Mouse (Mus musculus) thymus, adult 2 months (tissue): ENCODE measurements around the gene Rdh7.

Experiments used
- CTCF ChIP-seq: fragments of 200-500 bp; IDR thresholded peaks from 2 replicates; pipeline ENCODE4 v1.5.1; 2012; ENCODE audit warnings: mild to moderate bottlenecking, control low read depth, low read length, moderate library complexity, borderline replicate concordance; ENCODE audit not compliant: control insufficient read depth, poor library complexity, insufficient read depth; ENCODE audit errors: extremely low read depth
- POLR2A ChIP-seq: fragments of 200-500 bp; IDR thresholded peaks from 2 replicates; pipeline ENCODE4 v1.6.1; 2012; ENCODE audit warnings: mild to moderate bottlenecking, low read length, control low read depth, moderate library complexity; ENCODE audit not compliant: control insufficient read depth, poor library complexity, insufficient read depth; ENCODE audit errors: extremely low read depth

GRCm38 (mm10) chr10:127896705-127897104, 8.1 kb upstream of the Rdh7 start:
- TF ChIP-seq CTCF: no peak
- no peak for TF ChIP-seq POLR2A
